Mouse (Mus musculus) midbrain, embryonic 11.5 days (tissue): ENCODE results near the gene Fam173a. TPM values are rescaled to one million over a fixed set of nuclear protein-coding genes. Genes with fewer than 3 reads are reported as not detected.
A peak's percentile ranks its signal among the peaks of the same experiment; 100 is the strongest.

ENCODE experiments used
- ATAC-seq: fragments of 200-750 bp; cut with Nextera tagmentation; 2 replicates; pipeline ENCODE4 v1.8.0; 2017; ENCODE audit warnings: moderate TSS enrichment, moderate library complexity; ENCODE audit not compliant: low FRiP score
- DNase-seq: peaks from one replicate; pipeline ENCODE4 v3.0.0; 2015; ENCODE audit warnings: low spot score; ENCODE audit errors: missing footprints
- H3K27ac ChIP-seq: fragments of 300-500 bp; sonication (generic); 2 replicates; pipeline ENCODE4 v1.5.1; 2014; ENCODE audit warnings: low read depth, low read length
- H3K27me3 ChIP-seq: fragments of 300-500 bp; sonication (generic); 2 replicates; pipeline ENCODE4 v1.6.1; 2014; ENCODE audit warnings: mild to moderate bottlenecking, low read length, moderate library complexity, mixed read lengths; ENCODE audit not compliant: control insufficient read depth, insufficient read depth
- H3K36me3 ChIP-seq: fragments of 300-500 bp; sonication (generic); 2 replicates; pipeline ENCODE4 v1.6.1; 2014; ENCODE audit warnings: mild to moderate bottlenecking, low read length, moderate library complexity, mixed read lengths; ENCODE audit not compliant: control insufficient read depth, insufficient read depth
- H3K4me1 ChIP-seq: fragments of 300-500 bp; sonication (generic); 2 replicates; pipeline ENCODE4 v1.6.1; 2014; ENCODE audit warnings: low read length; ENCODE audit not compliant: control insufficient read depth, insufficient read depth
- H3K4me2 ChIP-seq: fragments of 300-500 bp; sonication (generic); 2 replicates; pipeline ENCODE4 v1.6.1; 2014; ENCODE audit warnings: mild to moderate bottlenecking, moderate library complexity
- H3K4me3 ChIP-seq: fragments of 300-500 bp; sonication (generic); 2 replicates; pipeline ENCODE4 v1.5.1; 2014; ENCODE audit warnings: low read depth, low read length
- H3K9ac ChIP-seq: fragments of 300-500 bp; sonication (generic); 2 replicates; pipeline ENCODE4 v1.6.1; 2014; ENCODE audit warnings: low read length
- H3K9me3 ChIP-seq: fragments of 300-500 bp; sonication (generic); 2 replicates; pipeline ENCODE4 v1.6.1; 2016; ENCODE audit warnings: low read length; ENCODE audit not compliant: control insufficient read depth
- WGBS: fragments of 180-500 bp; shearing (Covaris S2); extraction: QIAGEN DNeasy Blood & Tissue Kit; methylation state at CpG from one replicate; pipeline ENCODE4 v1.1.7; 2014; 5-methylcytosine and 5-hydroxymethylcytosine counted together
- polyA plus RNA-seq: library from polyadenylated mRNA; unstranded; fragments of >200 nt; fragmentation: Nextera tagmentation; extraction: Ambion mirVana; gene quantifications from 2 replicates; pipeline ENCODE4 v1.2.1, GENCODE M21; 2014

Fam173a gene
- polyA plus RNA-seq = 69.1 and 71.4 TPM in 2 replicates

DNA sequence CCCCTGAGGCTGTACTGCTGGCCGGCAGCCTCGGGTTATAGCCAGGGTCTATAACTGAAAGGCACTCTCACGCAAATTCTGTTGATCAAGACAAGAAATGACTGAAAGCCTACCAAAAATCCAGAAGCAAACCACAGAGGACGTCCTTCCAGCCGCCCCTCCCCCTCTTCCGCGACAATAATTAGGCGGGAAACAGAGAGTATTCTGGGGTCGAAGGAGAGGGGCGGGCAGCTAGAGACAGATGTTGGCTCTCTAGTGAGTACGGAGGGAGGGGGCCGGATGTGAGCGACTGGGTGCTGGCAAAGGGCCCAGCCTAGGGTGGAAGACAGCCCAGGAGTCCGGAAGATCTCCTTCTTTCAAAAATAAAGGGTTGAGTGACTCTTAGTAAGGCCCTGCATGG is at the start of gene Fam173a:
Fam173a (minus strand) TSS at position 287 of the 400 bp plus-strand sequence.
- Histone ChIP-seq H3K36me3 (0 out of 2 replicates have a peak, but pooled peaks cover 2% of the 10 kb centered on the region), H3K27ac (peak within 1 kb of the TSS; percentile 75), H3K4me2 (peak within 1 kb of the TSS; percentile 98), H3K9me3 (no peaks in the 10 kb centered on the region), H3K9ac (peak within 1 kb of the TSS; percentile 87), H3K4me3 (peak within 1 kb of the TSS; percentile 82), H3K27me3 (no peaks in the 10 kb centered on the region), H3K4me1 (peaks cover 54% of the 10 kb centered on the region)
- DNase-seq = no peak
- WGBS = under 1% methylated on average over 14 of the region's 14 CpGs
- ATAC-seq = peak; percentile 16; the same call in 1 of the 2 replicates

GRCm38 (mm10) chr17:25841117-25841880 is 48.6 kb upstream of the Fam173a start, which contains the start of gene Gm20683:
TSS of gene Gm20683 (minus strand) at chr17:25841763.
- Histone ChIP-seq H3K4me2 (no peak within 1 kb of the TSS), H3K4me1 (peaks cover 24% of the 10 kb centered on the region), H3K36me3 (peaks cover 27% of the 10 kb centered on the region), H3K9me3 (no peaks in the 10 kb centered on the region), H3K9ac (no peak within 1 kb of the TSS), H3K27ac (no peak within 1 kb of the TSS), H3K4me3 (no peak within 1 kb of the TSS), H3K27me3 (no peaks in the 10 kb centered on the region)
- ATAC-seq (no peak), DNase-seq (no peak)
- 95% methylated on average over 22 of the region's 22 CpGs for WGBS

DNA sequence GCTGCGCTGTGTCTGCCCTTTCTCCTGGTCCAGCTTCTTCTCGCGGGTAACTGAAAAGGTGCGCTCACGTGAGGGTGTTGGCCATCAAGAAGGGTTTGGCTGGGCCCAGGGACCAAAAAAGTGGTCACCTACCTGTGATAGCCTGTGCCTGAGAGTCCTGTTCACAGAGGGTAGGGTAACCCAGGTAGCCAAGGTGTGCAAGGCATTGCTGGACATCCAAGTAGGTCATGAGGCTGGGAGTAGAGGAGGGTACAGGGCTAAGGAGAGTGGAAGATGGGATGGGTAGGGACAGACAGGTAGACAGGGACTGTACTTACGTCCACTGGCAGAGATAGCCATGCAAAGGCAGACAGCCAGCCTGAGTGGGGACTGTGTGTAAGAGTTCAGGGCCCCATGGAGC is 47.8 kb upstream of the Fam173a start:
- Histone ChIP-seq H3K27ac (no peak overlapping the region), H3K9ac (no peak overlapping the region), H3K4me3 (no peak overlapping the region), H3K36me3 (peaks cover 27% of the 10 kb centered on the region), H3K4me1 (peaks cover 30% of the 10 kb centered on the region), H3K4me2 (no peak overlapping the region), H3K27me3 (no peaks in the 10 kb centered on the region), H3K9me3 (no peaks in the 10 kb centered on the region)
- ATAC-seq = no peak
- no peak for DNase-seq
- 92% methylated on average over 6 of the region's 6 CpGs for WGBS

- ATAC-seq = no peak
- Histone ChIP-seq H3K27me3 (no peaks in the 10 kb centered on the region; the same call in 1 of the 2 replicates), H3K9me3 (no peaks in the 10 kb centered on the region), H3K36me3 (peaks cover 25% of the 10 kb centered on the region), H3K27ac (no peak overlapping the region), H3K4me3 (no peak overlapping the region), H3K4me1 (peaks cover 36% of the 10 kb centered on the region), H3K9ac (no peak overlapping the region), H3K4me2 (no peak overlapping the region)
- no peak for DNase-seq
- WGBS = 89% methylated on average over 14 of the region's 14 CpGs
Observed at GRCm38 (mm10) chr17:25839455-25840235, 46.9 kb upstream of the Fam173a start.

- Histone ChIP-seq H3K4me2 (no peak overlapping the region), H3K9me3 (no peaks in the 10 kb centered on the region), H3K4me3 (no peak overlapping the region), H3K27me3 (no peaks in the 10 kb centered on the region; the same call in 1 of the 2 replicates), H3K4me1 (peaks cover 43% of the 10 kb centered on the region), H3K27ac (no peak overlapping the region), H3K9ac (no peak overlapping the region), H3K36me3 (peaks cover 25% of the 10 kb centered on the region)
- WGBS = 88% methylated on average over 4 of the region's 4 CpGs
- ATAC-seq (no peak), DNase-seq (no peak)
Observed at GRCm38 (mm10) chr17:25838904-25839303, 46.2 kb upstream of the Fam173a start.

DNA sequence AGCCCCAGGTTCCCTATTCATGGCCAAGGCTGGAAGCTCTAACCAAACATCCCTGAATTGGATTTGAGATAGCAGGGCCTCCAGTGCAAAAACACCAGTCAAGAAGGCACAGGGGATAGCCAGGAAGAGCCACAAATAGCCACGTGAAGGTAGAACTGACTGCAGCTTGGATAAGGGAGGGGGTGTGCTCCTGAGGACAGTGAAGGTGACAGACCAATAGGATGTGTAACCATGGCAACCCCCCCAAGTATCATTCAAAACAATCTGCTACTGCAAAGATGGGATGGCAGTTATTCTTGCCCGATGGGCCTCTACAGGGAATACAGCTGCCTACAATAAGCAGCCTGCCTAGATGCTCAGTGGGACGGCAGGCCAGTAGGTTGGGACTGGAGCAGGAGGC is 44.8 kb upstream of the Fam173a start:
- no peaks in the 10 kb centered on the region; the same call in 1 of the 2 replicates for H3K27me3 ChIP-seq
- DNase-seq (no peak), ATAC-seq (no peak)
- no peak overlapping the region for H3K27ac ChIP-seq
- no peak overlapping the region for H3K4me3 ChIP-seq
- H3K9ac ChIP-seq = no peak overlapping the region
- peaks cover 39% of the 10 kb centered on the region for H3K4me1 ChIP-seq
- H3K36me3 ChIP-seq = peaks cover 25% of the 10 kb centered on the region
- peak overlapping the region; percentile 52; the same call in 1 of the 2 replicates for H3K4me2 ChIP-seq
- WGBS = 40% methylated on average over 3 of the region's 3 CpGs
- no peaks in the 10 kb centered on the region for H3K9me3 ChIP-seq

DNA sequence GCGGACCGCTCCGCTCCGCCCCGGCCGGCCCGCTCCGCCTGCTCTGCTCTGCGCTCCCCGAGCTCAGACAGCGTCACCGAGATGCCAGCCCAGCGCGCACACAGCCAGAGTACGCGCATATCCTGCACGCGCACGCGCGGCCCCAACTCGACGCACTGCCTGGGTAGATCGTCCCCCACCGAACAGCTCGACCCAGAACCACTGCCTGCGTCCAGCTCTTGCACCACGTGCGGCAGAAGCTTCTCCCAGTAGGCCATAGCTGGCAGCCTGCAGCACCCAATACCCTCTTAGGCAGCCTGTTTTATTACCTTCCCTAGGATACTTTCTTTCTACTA is 44.3 kb upstream of the Fam173a start, which contains the start of gene Rhbdl1:
Rhbdl1 (minus strand) TSS at position 220 of the 335 bp plus-strand sequence.
- Histone ChIP-seq H3K27ac (no peak within 1 kb of the TSS; the same call in 1 of the 2 replicates), H3K4me2 (peak within 1 kb of the TSS; percentile 52), H3K9ac (peak within 1 kb of the TSS; percentile 43), H3K27me3 (no peaks in the 10 kb centered on the region; the same call in 1 of the 2 replicates), H3K4me1 (peaks cover 40% of the 10 kb centered on the region), H3K9me3 (no peaks in the 10 kb centered on the region), H3K4me3 (peak within 1 kb of the TSS; percentile 29), H3K36me3 (peaks cover 23% of the 10 kb centered on the region)
- peak; percentile 95 for DNase-seq
- 1% methylated on average over 27 of the region's 29 CpGs for WGBS
- ATAC-seq = no peak

- 23% methylated on average over 23 of the region's 23 CpGs for WGBS
- Histone ChIP-seq H3K4me1 (peaks cover 45% of the 10 kb centered on the region), H3K27me3 (no peaks in the 10 kb centered on the region; the same call in 1 of the 2 replicates), H3K4me2 (peak overlapping the region; percentile 52), H3K4me3 (peak overlapping the region; percentile 29), H3K9ac (peak overlapping the region; percentile 43), H3K27ac (no peak overlapping the region; the same call in 1 of the 2 replicates), H3K9me3 (no peaks in the 10 kb centered on the region), H3K36me3 (peaks cover 18% of the 10 kb centered on the region)
- ATAC-seq (no peak), DNase-seq (no peak)
Observed at GRCm38 (mm10) chr17:25836397-25837075, 43.8 kb upstream of the Fam173a start.
